ENCODE assay signal across 8 mouse cellular contexts in genomic region chr10:23978901-23979705, GRCm38 (mm10). TPM values are rescaled to one million over a fixed set of nuclear protein-coding genes. Genes with fewer than 3 reads are reported as not detected.
DNase-seq lines count a peak whose midpoint lies in the region; ATAC-seq and TF ChIP-seq lines count a peak whose summit lies in the region.

No protein-coding gene starts in this region.

- ATAC-seq in heart, embryonic 14.5 days (ENCODE audit: insufficient number of reproducible peaks, insufficient read depth, low FRiP score, low read depth): peak; percentile 31; the same call in 1 of the 2 replicates
- ATAC-seq in liver, embryonic 13.5 days (ENCODE audit: low read depth): peak; percentile 63
- peak; percentile 75; the same call in 1 of the 2 replicates for ATAC-seq in neural tube, embryonic 13.5 days (ENCODE audit: low read depth)

- H3K36me3 ChIP-seq in heart, embryonic 14.5 days (ENCODE audit: control insufficient read depth, insufficient read depth, low read length): no peaks in the 10 kb centered on the region
- no peaks in the 10 kb centered on the region for H3K36me3 ChIP-seq in liver, embryonic 13.5 days
- H3K36me3 ChIP-seq in neural tube, embryonic 13.5 days: no peaks in the 10 kb centered on the region
- no peaks in the 10 kb centered on the region for H3K36me3 ChIP-seq in testis, adult 2 months (ENCODE audit: control insufficient read depth, insufficient read depth, low read length)

- H3K9me3 ChIP-seq in heart, embryonic 14.5 days (ENCODE audit: control insufficient read depth, low read length): no peaks in the 10 kb centered on the region
- no peaks in the 10 kb centered on the region for H3K9me3 ChIP-seq in liver, embryonic 13.5 days (replicated peaks)
- no peaks in the 10 kb centered on the region for H3K9me3 ChIP-seq in neural tube, embryonic 13.5 days

- no peak for TF ChIP-seq POLR2A in embryonic fibroblast, embryonic 13.5 days (IDR thresholded peaks at IDR 0.05; ENCODE audit: low read depth, low read length)
- no peak for TF ChIP-seq POLR2A in testis, adult 2 months (IDR thresholded peaks at IDR 0.05; ENCODE audit: control insufficient read depth, low read depth, low read length)

- DNase-seq in A20 (ENCODE audit: low read depth, low spot score): peak; percentile 65
- DNase-seq in adrenal gland, postnatal 4 days (ENCODE audit: low spot score in 2 of 2): peak; percentile 37 to 57
- peak; percentile 83 for DNase-seq in kidney, postnatal 14 days
- DNase-seq in liver, embryonic 13.5 days: peak; percentile 36

- TF ChIP-seq CTCF in embryonic fibroblast, embryonic 13.5 days (IDR thresholded peaks at IDR 0.05; ENCODE audit: borderline replicate concordance, insufficient read depth, low read length): peak; percentile 71
- peak; percentile 68; the same call in 1 of the 2 replicates for TF ChIP-seq CTCF in testis, adult 2 months (IDR thresholded peaks at IDR 0.05; ENCODE audit: control insufficient read depth, insufficient read depth, insufficient replicate concordance, low read depth, low read length)

- no peak overlapping the region for H3K27ac ChIP-seq in embryonic fibroblast, embryonic 13.5 days (ENCODE audit: insufficient read depth, low read length)
- no peak overlapping the region for H3K27ac ChIP-seq in heart, embryonic 14.5 days (replicated peaks in 1 of 2; ENCODE audit: control insufficient read depth in 1 of 2, insufficient read depth in 1 of 2, low read depth in 2 of 2, low read length in 2 of 2)
- H3K27ac ChIP-seq in liver, embryonic 13.5 days: no peak overlapping the region
- H3K27ac ChIP-seq in neural tube, embryonic 13.5 days (replicated peaks): no peak overlapping the region
- H3K27ac ChIP-seq in testis, adult 2 months (ENCODE audit: control insufficient read depth, insufficient read depth, low read depth, low read length): no peak overlapping the region

- H3K4me1 ChIP-seq in embryonic fibroblast, embryonic 13.5 days (ENCODE audit: control insufficient read depth, insufficient read depth, low read length): 0 out of 2 replicates have a peak, but pooled peaks cover 2% of the 10 kb centered on the region
- H3K4me1 ChIP-seq in heart, embryonic 14.5 days (ENCODE audit: control insufficient read depth in 2 of 2, insufficient read depth in 2 of 2, low read length in 2 of 2): no peaks in the 10 kb centered on the region
- no peaks in the 10 kb centered on the region for H3K4me1 ChIP-seq in liver, embryonic 13.5 days (replicated peaks)
- H3K4me1 ChIP-seq in neural tube, embryonic 13.5 days (replicated peaks): no peaks in the 10 kb centered on the region
- no peaks in the 10 kb centered on the region for H3K4me1 ChIP-seq in testis, adult 2 months (ENCODE audit: control insufficient read depth, insufficient read depth, low read length)

- H3K27me3 ChIP-seq in heart, embryonic 14.5 days (ENCODE audit: control insufficient read depth, insufficient read depth, low read length): no peaks in the 10 kb centered on the region
- no peaks in the 10 kb centered on the region for H3K27me3 ChIP-seq in liver, embryonic 13.5 days
- H3K27me3 ChIP-seq in neural tube, embryonic 13.5 days: no peaks in the 10 kb centered on the region; the same call in 1 of the 2 replicates
- no peaks in the 10 kb centered on the region for H3K27me3 ChIP-seq in testis, adult 2 months (ENCODE audit: control insufficient read depth, insufficient read depth, low read length)

- WGBS in heart, embryonic 14.5 days: 35% methylated on average over 16 of the region's 16 CpGs
- WGBS in liver, embryonic 13.5 days (ENCODE audit: insufficient replicate concordance): 36% methylated on average over 16 of the region's 16 CpGs
- WGBS in neural tube, embryonic 13.5 days: 44% methylated on average over 16 of the region's 16 CpGs

- H3K4me3 ChIP-seq in embryonic fibroblast, embryonic 13.5 days (ENCODE audit: insufficient read depth, low read length): no peak overlapping the region
- H3K4me3 ChIP-seq in heart, embryonic 14.5 days (ENCODE audit: control insufficient read depth in 1 of 2, insufficient read depth in 1 of 2, low read depth in 1 of 2, low read length in 2 of 2): no peak overlapping the region
- H3K4me3 ChIP-seq in liver, embryonic 13.5 days (replicated peaks): no peak overlapping the region
- H3K4me3 ChIP-seq in neural tube, embryonic 13.5 days: no peak overlapping the region
- H3K4me3 ChIP-seq in testis, adult 2 months (ENCODE audit: control insufficient read depth, low read depth, low read length): no peak overlapping the region

- H3K9ac ChIP-seq in heart, embryonic 14.5 days (ENCODE audit: low read length): no peak overlapping the region
- H3K9ac ChIP-seq in liver, embryonic 13.5 days: no peak overlapping the region
- H3K9ac ChIP-seq in neural tube, embryonic 13.5 days: no peak overlapping the region

- no peak overlapping the region for H3K4me2 ChIP-seq in heart, embryonic 14.5 days (ENCODE audit: low read length)
- H3K4me2 ChIP-seq in liver, embryonic 13.5 days: no peak overlapping the region
- no peak overlapping the region for H3K4me2 ChIP-seq in neural tube, embryonic 13.5 days

RNA-seq across cellular contexts. Expression of gene Taar6, which starts 6.3 kb away (rescaled TPM):
- not detected for total RNA-seq in adrenal gland, postnatal 4 days (2021)
- not detected in 2 replicates for polyA plus RNA-seq in embryonic fibroblast, embryonic 13.5 days (2011; ENCODE audit: insufficient read length, low read depth, missing spikeins)
- not detected in 2 replicates for polyA plus RNA-seq in heart, embryonic 14.5 days (2014; fragmentation: Nextera tagmentation; extraction: Ambion mirVana)
- not detected in 2 replicates for polyA plus RNA-seq in liver, embryonic 13.5 days (2015; fragmentation: Nextera tagmentation; extraction: Ambion mirVana)
- not detected in 2 replicates for polyA plus RNA-seq in neural tube, embryonic 13.5 days (2015; fragmentation: Nextera tagmentation; extraction: Ambion mirVana)
- not detected in 2 replicates for polyA plus RNA-seq in testis, adult 2 months (2012; rRNA removed)

RNA-seq across cellular contexts. Expression of gene Taar5, which starts 8.6 kb away (rescaled TPM):
- total RNA-seq in adrenal gland, postnatal 4 days (2021): not detected
- polyA plus RNA-seq in embryonic fibroblast, embryonic 13.5 days (2011; ENCODE audit: insufficient read length, low read depth, missing spikeins): not detected in 2 replicates
- polyA plus RNA-seq in heart, embryonic 14.5 days (2014; fragmentation: Nextera tagmentation; extraction: Ambion mirVana): not detected in 2 replicates
- polyA plus RNA-seq in liver, embryonic 13.5 days (2015; fragmentation: Nextera tagmentation; extraction: Ambion mirVana): not detected in 2 replicates
- polyA plus RNA-seq in neural tube, embryonic 13.5 days (2015; fragmentation: Nextera tagmentation; extraction: Ambion mirVana): not detected in 2 replicates
- polyA plus RNA-seq in testis, adult 2 months (2012; rRNA removed): not detected in 2 replicates

RNA-seq across cellular contexts. Expression of gene Taar7a, which starts 14.2 kb away (rescaled TPM):
- not detected for total RNA-seq in adrenal gland, postnatal 4 days (2021)
- polyA plus RNA-seq in embryonic fibroblast, embryonic 13.5 days (2011; ENCODE audit: insufficient read length, low read depth, missing spikeins): not detected in 2 replicates
- polyA plus RNA-seq in heart, embryonic 14.5 days (2014; fragmentation: Nextera tagmentation; extraction: Ambion mirVana): not detected in 2 replicates
- polyA plus RNA-seq in liver, embryonic 13.5 days (2015; fragmentation: Nextera tagmentation; extraction: Ambion mirVana): not detected in 2 replicates
- not detected in 2 replicates for polyA plus RNA-seq in neural tube, embryonic 13.5 days (2015; fragmentation: Nextera tagmentation; extraction: Ambion mirVana)
- not detected in 2 replicates for polyA plus RNA-seq in testis, adult 2 months (2012; rRNA removed)

RNA-seq across cellular contexts. Expression of gene Taar4, which starts 18.8 kb away (rescaled TPM):
- not detected for total RNA-seq in adrenal gland, postnatal 4 days (2021)
- not detected in 2 replicates for polyA plus RNA-seq in embryonic fibroblast, embryonic 13.5 days (2011; ENCODE audit: insufficient read length, low read depth, missing spikeins)
- not detected in 2 replicates for polyA plus RNA-seq in heart, embryonic 14.5 days (2014; fragmentation: Nextera tagmentation; extraction: Ambion mirVana)
- not detected in 2 replicates for polyA plus RNA-seq in liver, embryonic 13.5 days (2015; fragmentation: Nextera tagmentation; extraction: Ambion mirVana)
- polyA plus RNA-seq in neural tube, embryonic 13.5 days (2015; fragmentation: Nextera tagmentation; extraction: Ambion mirVana): not detected in 2 replicates
- not detected in 2 replicates for polyA plus RNA-seq in testis, adult 2 months (2012; rRNA removed)

RNA-seq across cellular contexts. Expression of gene Taar7b, which starts 20.6 kb away (rescaled TPM):
- not detected for total RNA-seq in adrenal gland, postnatal 4 days (2021)
- polyA plus RNA-seq in embryonic fibroblast, embryonic 13.5 days (2011; ENCODE audit: insufficient read length, low read depth, missing spikeins): not detected in 2 replicates
- polyA plus RNA-seq in heart, embryonic 14.5 days (2014; fragmentation: Nextera tagmentation; extraction: Ambion mirVana): not detected in 2 replicates
- polyA plus RNA-seq in liver, embryonic 13.5 days (2015; fragmentation: Nextera tagmentation; extraction: Ambion mirVana): not detected in 2 replicates
- polyA plus RNA-seq in neural tube, embryonic 13.5 days (2015; fragmentation: Nextera tagmentation; extraction: Ambion mirVana): not detected in 2 replicates
- not detected in 2 replicates for polyA plus RNA-seq in testis, adult 2 months (2012; rRNA removed)
